Mouse (Mus musculus): ENCODE results near the gene Slc2a10. TPM values are rescaled to one million over a fixed set of nuclear protein-coding genes. Genes with fewer than 3 reads are reported as not detected.

The Slc2a10 gene
- polyA plus RNA-seq, 1 experiment from 2014 or later, result 4.0 TPM

- ATAC-seq (ENCODE audit: insufficient number of reproducible peaks, insufficient read depth, low FRiP score, low read depth), result no peak
These were observed 30.6 kb upstream of the Slc2a10 start, which contains the start of gene Slc13a3 for GRCm38 (mm10) chr2:165473003-165473402. Slc13a3 (minus strand) TSS chr2:165473230.

GRCm38 (mm10) chr2:165475412-165475811 is 28.2 kb upstream of the Slc2a10 start:
- Histone ChIP-seq H3K9me3 (ENCODE audit: control insufficient read depth, low read length) (no peaks in the 10 kb centered on the region), H3K9ac (ENCODE audit: low read length) (no peak overlapping the region), H3K27ac (replicated peaks in 1 of 2; ENCODE audit: control insufficient read depth in 1 of 2, insufficient read depth in 1 of 2, low read depth in 2 of 2, low read length in 2 of 2) (no peak overlapping the region), H3K36me3 (ENCODE audit: control insufficient read depth, insufficient read depth, low read length) (no peaks in the 10 kb centered on the region), H3K4me1 (ENCODE audit: control insufficient read depth in 2 of 2, insufficient read depth in 2 of 2, low read length in 2 of 2) (no peaks in the 10 kb centered on the region), H3K4me3 (ENCODE audit: control insufficient read depth in 1 of 2, insufficient read depth in 1 of 2, low read depth in 1 of 2, low read length in 2 of 2) (no peak overlapping the region), H3K4me2 (ENCODE audit: low read length) (no peak overlapping the region), H3K27me3 (ENCODE audit: control insufficient read depth, insufficient read depth, low read length) (peaks cover 39% of the 10 kb centered on the region)
- ATAC-seq (ENCODE audit: insufficient number of reproducible peaks, insufficient read depth, low FRiP score, low read depth), result no peak
- WGBS, result 79% methylated on average over 7 of the region's 7 CpGs

More at GRCm38 (mm10) chr2:165473003-165473402, 30.6 kb upstream of the Slc2a10 start, which contains the start of gene Slc13a3:
- Histone ChIP-seq H3K4me1 (ENCODE audit: control insufficient read depth in 2 of 2, insufficient read depth in 2 of 2, low read length in 2 of 2) (peaks cover 2 to 3% of the 10 kb centered on the region in 2 experiments; a peak in 1 of 4 replicates), H3K36me3 (ENCODE audit: control insufficient read depth, insufficient read depth, low read length) (no peaks in the 10 kb centered on the region), H3K4me3 (ENCODE audit: control insufficient read depth in 1 of 2, insufficient read depth in 1 of 2, low read depth in 1 of 2, low read length in 2 of 2) (peak within 1 kb of the TSS in 1 of 2 experiments; percentile 14; a peak in 3 of 4 replicates), H3K27me3 (ENCODE audit: control insufficient read depth, insufficient read depth, low read length) (peaks cover 44% of the 10 kb centered on the region), H3K9me3 (ENCODE audit: control insufficient read depth, low read length) (no peaks in the 10 kb centered on the region), H3K27ac (replicated peaks in 1 of 2; ENCODE audit: control insufficient read depth in 1 of 2, insufficient read depth in 1 of 2, low read depth in 2 of 2, low read length in 2 of 2) (no peak within 1 kb of the TSS), H3K4me2 (ENCODE audit: low read length) (peak within 1 kb of the TSS; percentile 53), H3K9ac (ENCODE audit: low read length) (no peak within 1 kb of the TSS)
- 2% methylated on average over 32 of the region's 35 CpGs for WGBS

GRCm38 (mm10) chr2:165475850-165476249 is 27.7 kb upstream of the Slc2a10 start:
- Histone ChIP-seq H3K9me3 (ENCODE audit: control insufficient read depth, low read length) (no peaks in the 10 kb centered on the region), H3K4me3 (ENCODE audit: control insufficient read depth in 1 of 2, insufficient read depth in 1 of 2, low read depth in 1 of 2, low read length in 2 of 2) (no peak overlapping the region), H3K4me1 (ENCODE audit: control insufficient read depth in 2 of 2, insufficient read depth in 2 of 2, low read length in 2 of 2) (no peaks in the 10 kb centered on the region), H3K9ac (ENCODE audit: low read length) (no peak overlapping the region), H3K27ac (replicated peaks in 1 of 2; ENCODE audit: control insufficient read depth in 1 of 2, insufficient read depth in 1 of 2, low read depth in 2 of 2, low read length in 2 of 2) (no peak overlapping the region), H3K27me3 (ENCODE audit: control insufficient read depth, insufficient read depth, low read length) (peaks cover 37% of the 10 kb centered on the region), H3K36me3 (ENCODE audit: control insufficient read depth, insufficient read depth, low read length) (no peaks in the 10 kb centered on the region), H3K4me2 (ENCODE audit: low read length) (no peak overlapping the region)
- no peak for ATAC-seq (ENCODE audit: insufficient number of reproducible peaks, insufficient read depth, low FRiP score, low read depth)
- WGBS, result 64% methylated on average over 5 of the region's 5 CpGs

GRCm38 (mm10) chr2:165482003-165482402 is 21.6 kb upstream of the Slc2a10 start:
- Histone ChIP-seq H3K9ac (ENCODE audit: low read length) (no peak overlapping the region), H3K9me3 (ENCODE audit: control insufficient read depth, low read length) (no peaks in the 10 kb centered on the region), H3K36me3 (ENCODE audit: control insufficient read depth, insufficient read depth, low read length) (no peaks in the 10 kb centered on the region), H3K4me2 (ENCODE audit: low read length) (no peak overlapping the region), H3K27me3 (ENCODE audit: control insufficient read depth, insufficient read depth, low read length) (no peaks in the 10 kb centered on the region), H3K4me3 (ENCODE audit: control insufficient read depth in 1 of 2, insufficient read depth in 1 of 2, low read depth in 1 of 2, low read length in 2 of 2) (no peak overlapping the region), H3K27ac (replicated peaks in 1 of 2; ENCODE audit: control insufficient read depth in 1 of 2, insufficient read depth in 1 of 2, low read depth in 2 of 2, low read length in 2 of 2) (no peak overlapping the region), H3K4me1 (ENCODE audit: control insufficient read depth in 2 of 2, insufficient read depth in 2 of 2, low read length in 2 of 2) (peaks cover 1 to 2% of the 10 kb centered on the region in 2 experiments; a peak in 1 of 4 replicates)
- 64% methylated on average over 8 of the region's 8 CpGs for WGBS
- no peak for ATAC-seq (ENCODE audit: insufficient number of reproducible peaks, insufficient read depth, low FRiP score, low read depth)

- H3K27ac ChIP-seq (replicated peaks in 1 of 2; ENCODE audit: control insufficient read depth in 1 of 2, insufficient read depth in 1 of 2, low read depth in 2 of 2, low read length in 2 of 2), result no peak overlapping the region
- peaks cover 3% of the 10 kb centered on the region in 2 experiments; a peak in 1 of 4 replicates for H3K4me1 ChIP-seq (ENCODE audit: control insufficient read depth in 2 of 2, insufficient read depth in 2 of 2, low read length in 2 of 2)
- no peaks in the 10 kb centered on the region for H3K27me3 ChIP-seq (ENCODE audit: control insufficient read depth, insufficient read depth, low read length)
- no peak overlapping the region for H3K4me2 ChIP-seq (ENCODE audit: low read length)
- no peaks in the 10 kb centered on the region for H3K9me3 ChIP-seq (ENCODE audit: control insufficient read depth, low read length)
- no peak overlapping the region for H3K4me3 ChIP-seq (ENCODE audit: control insufficient read depth in 1 of 2, insufficient read depth in 1 of 2, low read depth in 1 of 2, low read length in 2 of 2)
- H3K36me3 ChIP-seq (ENCODE audit: control insufficient read depth, insufficient read depth, low read length), result peaks cover 9% of the 10 kb centered on the region
- WGBS, result 40% methylated on average over 6 of the region's 6 CpGs
- H3K9ac ChIP-seq (ENCODE audit: low read length), result no peak overlapping the region
- ATAC-seq (ENCODE audit: insufficient number of reproducible peaks, insufficient read depth, low FRiP score, low read depth), result no peak
These were observed 19.4 kb upstream of the Slc2a10 start for GRCm38 (mm10) chr2:165484152-165484551.

- no peak overlapping the region for H3K4me3 ChIP-seq (ENCODE audit: control insufficient read depth in 1 of 2, insufficient read depth in 1 of 2, low read depth in 1 of 2, low read length in 2 of 2)
- H3K4me1 ChIP-seq (ENCODE audit: control insufficient read depth in 2 of 2, insufficient read depth in 2 of 2, low read length in 2 of 2), result peaks cover 3% of the 10 kb centered on the region in 2 experiments; a peak in 1 of 4 replicates
- H3K9ac ChIP-seq (ENCODE audit: low read length), result no peak overlapping the region
- H3K4me2 ChIP-seq (ENCODE audit: low read length), result no peak overlapping the region
- no peaks in the 10 kb centered on the region for H3K9me3 ChIP-seq (ENCODE audit: control insufficient read depth, low read length)
- no peak overlapping the region for H3K27ac ChIP-seq (replicated peaks in 1 of 2; ENCODE audit: control insufficient read depth in 1 of 2, insufficient read depth in 1 of 2, low read depth in 2 of 2, low read length in 2 of 2)
- no peaks in the 10 kb centered on the region for H3K27me3 ChIP-seq (ENCODE audit: control insufficient read depth, insufficient read depth, low read length)
- no peak for ATAC-seq (ENCODE audit: insufficient number of reproducible peaks, insufficient read depth, low FRiP score, low read depth)
- H3K36me3 ChIP-seq (ENCODE audit: control insufficient read depth, insufficient read depth, low read length), result peaks cover 25% of the 10 kb centered on the region
- 56% methylated on average over 3 of the region's 3 CpGs for WGBS
These were observed 17.8 kb upstream of the Slc2a10 start for GRCm38 (mm10) chr2:165485826-165486225.

- 77% methylated on average over 5 of the region's 5 CpGs for WGBS
- Histone ChIP-seq H3K9me3 (ENCODE audit: control insufficient read depth, low read length) (no peaks in the 10 kb centered on the region), H3K4me2 (ENCODE audit: low read length) (no peak overlapping the region), H3K9ac (ENCODE audit: low read length) (no peak overlapping the region), H3K4me3 (ENCODE audit: control insufficient read depth in 1 of 2, insufficient read depth in 1 of 2, low read depth in 1 of 2, low read length in 2 of 2) (no peak overlapping the region), H3K36me3 (ENCODE audit: control insufficient read depth, insufficient read depth, low read length) (peaks cover 28% of the 10 kb centered on the region), H3K27me3 (ENCODE audit: control insufficient read depth, insufficient read depth, low read length) (no peaks in the 10 kb centered on the region), H3K4me1 (ENCODE audit: control insufficient read depth in 2 of 2, insufficient read depth in 2 of 2, low read length in 2 of 2) (peaks cover 3% of the 10 kb centered on the region in 2 experiments; a peak in 1 of 4 replicates), H3K27ac (replicated peaks in 1 of 2; ENCODE audit: control insufficient read depth in 1 of 2, insufficient read depth in 1 of 2, low read depth in 2 of 2, low read length in 2 of 2) (no peak overlapping the region)
- ATAC-seq (ENCODE audit: insufficient number of reproducible peaks, insufficient read depth, low FRiP score, low read depth), result no peak
These were observed 17.2 kb upstream of the Slc2a10 start for GRCm38 (mm10) chr2:165486401-165486800.

Data from heart, embryonic 14.5 days (tissue).